Mouse (Mus musculus) embryonic fibroblast, embryonic 13.5 days (primary cell): ENCODE data around the gene Capn11.

ENCODE experiments used
- CTCF ChIP-seq: IDR thresholded peaks from 2 replicates; pipeline ENCODE4 v1.5.1; 2011; ENCODE audit warnings: mild to moderate bottlenecking, control low read depth, low read length, moderate library complexity, borderline replicate concordance; ENCODE audit not compliant: insufficient read depth
- POLR2A ChIP-seq: IDR thresholded peaks from 2 replicates; pipeline ENCODE4 v1.6.1; 2011; ENCODE audit warnings: low read depth, mild to moderate bottlenecking, control low read depth, low read length, moderate library complexity

DNA sequence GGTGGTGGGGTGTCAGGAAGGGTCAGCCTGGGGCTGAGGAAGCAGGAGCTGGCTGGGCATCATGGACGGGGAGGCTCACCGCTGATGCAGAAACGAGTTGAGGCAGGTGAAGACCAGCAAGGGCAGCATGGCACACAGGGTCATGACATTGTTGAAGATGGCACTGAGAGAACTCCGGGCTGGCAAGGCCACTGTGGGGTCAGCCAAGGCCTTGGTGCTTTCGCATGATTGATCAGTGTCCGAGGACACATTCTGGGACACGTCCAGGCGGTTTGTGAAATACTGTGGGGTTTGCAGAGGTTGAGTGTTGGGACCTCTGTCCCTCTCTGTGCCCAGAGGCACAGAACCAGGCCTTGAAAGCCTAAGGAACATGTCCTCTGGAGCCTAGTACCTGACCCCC lies 69.3 kb downstream of the Capn11 start:
- TF ChIP-seq POLR2A = no peak
- TF ChIP-seq CTCF = no peak
